Mouse (Mus musculus): ENCODE data around the gene Efemp2. TPM values are rescaled to one million over a fixed set of nuclear protein-coding genes. Genes with fewer than 3 reads are reported as not detected.

The Efemp2 gene
- polyA plus RNA-seq, 2 experiments: 193 to 239 TPM

DNA sequence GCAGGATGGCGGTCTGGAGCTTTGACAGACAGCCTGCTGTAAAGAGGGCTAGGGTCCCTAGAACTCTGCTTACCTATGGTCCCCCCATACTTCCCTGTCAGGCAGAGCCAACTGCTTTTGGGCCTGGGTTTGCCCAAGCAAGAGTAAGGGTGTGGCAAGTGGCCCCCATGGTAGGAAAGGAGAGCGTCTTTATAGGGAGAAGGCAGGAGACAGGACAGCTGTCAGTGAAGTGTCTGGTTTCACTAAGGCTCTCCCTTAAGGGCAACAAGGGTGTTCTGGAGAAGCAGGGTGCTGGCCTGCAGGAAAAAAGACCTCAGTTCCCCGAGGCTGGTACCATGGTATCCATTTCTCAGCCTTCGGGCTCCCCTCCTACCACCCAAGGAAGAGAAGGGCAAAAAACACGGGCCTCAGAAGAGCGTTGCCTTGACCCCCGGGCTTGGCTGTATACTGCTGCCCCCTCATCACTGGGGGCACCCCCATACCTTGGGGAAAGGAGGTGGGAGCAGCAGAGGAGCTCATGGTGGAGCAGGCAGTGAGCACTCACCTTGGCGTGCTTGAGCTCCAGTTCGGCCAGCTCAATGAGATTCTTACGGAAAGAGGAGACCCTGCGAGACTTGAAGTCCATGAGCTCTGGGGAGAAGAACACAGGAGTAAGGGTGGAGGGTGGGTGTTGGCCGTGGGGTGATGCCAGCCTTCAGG, 21.7 kb downstream of the Efemp2 start:
- Histone ChIP-seq H3K4me3 (replicated peaks; ENCODE audit: low read length) (no peak overlapping the region), H3K9ac (ENCODE audit: low read depth, low read length, severe bottlenecking) (no peak overlapping the region), H3K27me3 (ENCODE audit: control insufficient read depth, insufficient read depth, low read length) (no peaks in the 10 kb centered on the region), H3K27ac (replicated peaks; ENCODE audit: low read depth, low read length) (no peak overlapping the region), H3K4me2 (replicated peaks; ENCODE audit: low read depth, low read length, severe bottlenecking) (no peak overlapping the region), H3K4me1 (ENCODE audit: control insufficient read depth, insufficient read depth, low read length) (peaks cover 5% of the 10 kb centered on the region; the same call in 1 of the 2 replicates), H3K9me3 (ENCODE audit: control insufficient read depth, low read length) (no peaks in the 10 kb centered on the region), H3K36me3 (ENCODE audit: control insufficient read depth, insufficient read depth, low read length) (peaks cover 55% of the 10 kb centered on the region)
- ATAC-seq (ENCODE audit: low FRiP score, low read depth) (no peak), DNase-seq (ENCODE audit: low spot score) (no peak)
- no peak for TF ChIP-seq POLR2A (IDR thresholded peaks at IDR 0.05; ENCODE audit: borderline replicate concordance, extremely low read depth, insufficient read depth, insufficient read length)
- 78% methylated on average over 12 of the region's 12 CpGs for WGBS

DNA sequence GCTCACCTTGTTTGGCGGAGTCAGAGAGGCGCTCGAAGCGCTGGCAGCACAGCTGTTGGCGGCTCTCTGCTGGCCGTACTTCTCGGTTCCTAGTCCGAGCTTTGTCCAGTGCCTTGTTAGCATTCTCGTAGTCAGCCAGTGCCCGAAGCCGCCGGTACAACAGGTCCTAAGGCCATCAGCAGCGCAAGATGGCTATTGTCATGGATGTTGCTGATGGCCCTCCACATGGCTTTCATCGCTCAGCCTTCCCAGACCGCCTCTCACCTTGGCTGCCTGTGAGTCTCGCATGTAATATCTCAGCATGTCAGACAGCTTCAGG, 22.3 kb downstream of the Efemp2 start:
- Histone ChIP-seq H3K27ac (replicated peaks; ENCODE audit: low read depth, low read length) (no peak overlapping the region), H3K27me3 (ENCODE audit: control insufficient read depth, insufficient read depth, low read length) (no peaks in the 10 kb centered on the region), H3K4me1 (ENCODE audit: control insufficient read depth, insufficient read depth, low read length) (peaks cover 5% of the 10 kb centered on the region; the same call in 1 of the 2 replicates), H3K9me3 (ENCODE audit: control insufficient read depth, low read length) (no peaks in the 10 kb centered on the region), H3K36me3 (ENCODE audit: control insufficient read depth, insufficient read depth, low read length) (peaks cover 55% of the 10 kb centered on the region), H3K9ac (ENCODE audit: low read depth, low read length, severe bottlenecking) (no peak overlapping the region), H3K4me3 (replicated peaks; ENCODE audit: low read length) (no peak overlapping the region), H3K4me2 (replicated peaks; ENCODE audit: low read depth, low read length, severe bottlenecking) (no peak overlapping the region)
- ATAC-seq (ENCODE audit: low FRiP score, low read depth): no peak
- DNase-seq (ENCODE audit: low spot score): no peak
- TF ChIP-seq POLR2A (IDR thresholded peaks at IDR 0.05; ENCODE audit: borderline replicate concordance, extremely low read depth, insufficient read depth, insufficient read length): no peak
- WGBS: 86% methylated on average over 16 of the region's 16 CpGs

DNA sequence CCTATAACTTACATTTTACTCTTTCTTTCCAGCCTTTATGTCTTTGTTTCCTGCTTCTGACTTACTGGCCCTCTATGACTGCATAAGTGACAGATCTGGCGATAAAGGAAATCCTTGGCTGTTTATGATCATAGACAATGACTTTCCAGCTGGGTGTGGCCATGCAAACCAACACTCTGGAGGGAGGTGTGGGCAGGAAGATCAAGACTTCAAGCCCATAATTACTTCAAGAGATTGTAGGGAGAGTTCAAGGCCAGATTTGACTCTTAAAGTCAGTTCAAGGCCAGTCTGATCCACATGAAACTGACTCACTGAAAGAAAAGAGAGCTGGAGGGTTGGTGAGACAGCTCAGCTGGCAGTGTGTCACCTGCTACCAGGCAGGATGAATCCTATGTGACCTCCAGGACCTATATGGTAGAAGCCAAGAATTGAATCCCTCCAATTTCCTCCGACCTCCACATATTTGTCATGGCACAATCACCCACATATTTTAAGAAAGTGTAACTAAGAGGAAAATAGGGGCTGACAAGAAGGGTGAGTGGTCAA, 26.6 kb downstream of the Efemp2 start:
- no peaks in the 10 kb centered on the region for H3K9me3 ChIP-seq (ENCODE audit: control insufficient read depth, low read length)
- 87% methylated on average over 2 of the region's 2 CpGs for WGBS
- peaks cover 25% of the 10 kb centered on the region for H3K36me3 ChIP-seq (ENCODE audit: control insufficient read depth, insufficient read depth, low read length)

DNA sequence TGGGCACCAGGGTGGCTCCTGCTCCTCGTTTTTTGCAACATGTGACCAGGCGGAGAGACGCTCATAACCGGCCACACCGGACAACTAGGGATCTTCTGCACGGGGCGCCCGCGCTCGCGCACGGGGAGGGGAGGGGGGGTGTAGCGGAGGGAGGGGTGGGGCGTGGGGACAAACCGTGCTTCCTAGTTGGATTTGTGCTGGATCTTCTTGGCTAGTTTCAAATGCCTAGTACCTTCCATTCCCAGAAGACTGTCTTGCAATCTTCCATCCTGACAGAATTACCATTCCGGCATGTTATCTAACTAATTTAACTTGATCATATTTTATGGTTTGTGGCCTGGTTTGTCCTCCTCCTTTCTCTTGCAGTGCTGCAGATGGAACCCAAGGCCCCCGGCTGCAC, 29.9 kb downstream of the Efemp2 start, which contains the start of gene 1700020D05Rik:
TSS of gene 1700020D05Rik (minus strand) at position 101 of the 400 bp plus-strand sequence.
- Histone ChIP-seq H3K4me3 (replicated peaks; ENCODE audit: low read length) (no peak within 1 kb of the TSS), H3K9me3 (ENCODE audit: control insufficient read depth, low read length) (no peaks in the 10 kb centered on the region; the same call in 1 of the 2 replicates), H3K36me3 (ENCODE audit: control insufficient read depth, insufficient read depth, low read length) (no peaks in the 10 kb centered on the region), H3K4me1 (ENCODE audit: control insufficient read depth, insufficient read depth, low read length) (no peaks in the 10 kb centered on the region), H3K4me2 (replicated peaks; ENCODE audit: low read depth, low read length, severe bottlenecking) (no peak within 1 kb of the TSS), H3K27me3 (ENCODE audit: control insufficient read depth, insufficient read depth, low read length) (no peaks in the 10 kb centered on the region), H3K9ac (ENCODE audit: low read depth, low read length, severe bottlenecking) (no peak within 1 kb of the TSS), H3K27ac (replicated peaks; ENCODE audit: low read depth, low read length) (no peak within 1 kb of the TSS)
- ATAC-seq (ENCODE audit: low FRiP score, low read depth) (no peak), DNase-seq (ENCODE audit: low spot score) (no peak)
- no peak for TF ChIP-seq POLR2A (IDR thresholded peaks at IDR 0.05; ENCODE audit: borderline replicate concordance, extremely low read depth, insufficient read depth, insufficient read length)
- WGBS: 65% methylated on average over 15 of the region's 17 CpGs

More for the DNA sequence above, 26.6 kb downstream of the Efemp2 start:
- Histone ChIP-seq H3K9ac (ENCODE audit: low read depth, low read length, severe bottlenecking) (no peak overlapping the region), H3K27me3 (ENCODE audit: control insufficient read depth, insufficient read depth, low read length) (no peaks in the 10 kb centered on the region), H3K4me2 (replicated peaks; ENCODE audit: low read depth, low read length, severe bottlenecking) (no peak overlapping the region), H3K4me1 (ENCODE audit: control insufficient read depth, insufficient read depth, low read length) (no peaks in the 10 kb centered on the region), H3K4me3 (replicated peaks; ENCODE audit: low read length) (no peak overlapping the region), H3K27ac (replicated peaks; ENCODE audit: low read depth, low read length) (no peak overlapping the region)
- no peak for TF ChIP-seq POLR2A (IDR thresholded peaks at IDR 0.05; ENCODE audit: borderline replicate concordance, extremely low read depth, insufficient read depth, insufficient read length)
- no peak for ATAC-seq (ENCODE audit: low FRiP score, low read depth)
- DNase-seq (ENCODE audit: low spot score): no peak

DNA sequence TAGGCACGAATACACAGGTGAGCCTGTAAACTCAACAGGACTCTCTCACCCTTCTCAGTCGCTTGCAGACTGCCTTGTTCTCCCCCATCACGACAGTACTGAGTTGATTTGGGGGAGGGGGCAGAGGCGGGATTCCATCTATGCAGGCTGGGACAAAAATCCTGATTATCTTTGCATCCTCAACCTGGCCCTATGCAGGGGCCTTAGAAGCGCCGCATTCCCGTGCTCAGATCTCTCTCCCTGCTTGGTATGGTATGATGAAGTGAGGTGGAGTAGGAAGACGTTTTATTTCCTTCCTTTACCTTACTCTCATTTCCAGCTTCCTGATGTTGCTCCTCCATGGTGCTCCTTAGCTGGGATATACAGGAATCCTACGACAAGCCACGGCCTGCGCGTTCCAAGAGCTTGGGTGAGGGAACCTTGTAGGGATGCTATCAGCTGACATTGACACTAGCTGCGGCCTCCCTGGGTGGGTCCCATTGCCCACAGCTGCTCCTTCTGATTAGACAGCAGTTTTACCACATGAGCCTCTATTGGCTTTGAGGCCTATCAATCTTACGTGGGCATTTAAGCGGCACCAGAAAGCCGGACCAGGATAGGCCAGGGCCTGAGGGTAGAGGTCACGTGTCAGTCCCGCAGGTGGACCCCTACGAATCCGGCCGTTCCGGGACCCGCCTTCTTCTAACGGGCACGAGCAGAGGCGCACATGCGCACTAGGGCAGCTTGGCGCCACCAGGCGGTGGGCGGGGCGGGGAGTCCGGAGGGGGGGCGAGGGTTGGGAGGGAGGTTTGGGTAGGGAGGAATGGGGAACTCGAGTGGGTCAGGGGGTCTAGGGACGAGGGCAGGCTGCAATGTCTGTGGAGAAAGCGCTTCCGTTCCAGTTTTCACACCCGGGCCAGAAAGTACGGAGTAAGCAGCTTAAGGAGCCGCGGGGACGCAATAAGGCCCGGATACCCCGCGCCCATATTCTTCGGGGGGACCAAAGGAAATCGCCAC, 36.6 kb downstream of the Efemp2 start, which contains the start of gene Snx32:
TSS of gene Snx32 (minus strand) at position 508 of the 996 bp plus-strand sequence.
- H3K9me3 ChIP-seq (ENCODE audit: control insufficient read depth, low read length): no peaks in the 10 kb centered on the region; the same call in 1 of the 2 replicates
- H3K4me2 ChIP-seq (replicated peaks; ENCODE audit: low read depth, low read length, severe bottlenecking): peak within 1 kb of the TSS; percentile 65
- H3K36me3 ChIP-seq (ENCODE audit: control insufficient read depth, insufficient read depth, low read length): no peaks in the 10 kb centered on the region
- ATAC-seq (ENCODE audit: low FRiP score, low read depth): peak; percentile 98
- WGBS: 3% methylated on average over 47 of the region's 47 CpGs
- H3K4me1 ChIP-seq (ENCODE audit: control insufficient read depth, insufficient read depth, low read length): peaks cover 4% of the 10 kb centered on the region; the same call in 1 of the 2 replicates
- H3K4me3 ChIP-seq (replicated peaks; ENCODE audit: low read length): peak within 1 kb of the TSS; percentile 47
- H3K9ac ChIP-seq (ENCODE audit: low read depth, low read length, severe bottlenecking): peak within 1 kb of the TSS; percentile 56
- no peak within 1 kb of the TSS for H3K27ac ChIP-seq (replicated peaks; ENCODE audit: low read depth, low read length)
- no peaks in the 10 kb centered on the region for H3K27me3 ChIP-seq (ENCODE audit: control insufficient read depth, insufficient read depth, low read length)
- TF ChIP-seq POLR2A (IDR thresholded peaks at IDR 0.05; ENCODE audit: borderline replicate concordance, extremely low read depth, insufficient read depth, insufficient read length): peak; percentile 30; the same call in 1 of the 2 replicates
- peak; percentile 97 for DNase-seq (ENCODE audit: low spot score)
